Mouse (Mus musculus) stomach, embryonic 14.5 days (tissue): ENCODE data around the gene Amigo2. TPM values are rescaled to one million over a fixed set of nuclear protein-coding genes. Genes with fewer than 3 reads are reported as not detected.

Experiments used
- polyA plus RNA-seq: library from polyadenylated mRNA; unstranded; fragments of >200 nt; fragmentation: Nextera tagmentation; extraction: Ambion mirVana; gene quantifications from 2 replicates; pipeline ENCODE4 v1.2.1, GENCODE M21; 2014

Gene Amigo2
- polyA plus RNA-seq, 1 experiment from 2014 or later: 3.0 TPM

Other genes starting within 250 kb of the Amigo2 start
- gene Slc38a4, start 191.3 kb downstream of the Amigo2 start, polyA plus RNA-seq: 59.1 and 72.9 TPM in 2 replicates
- gene Pced1b, start 180 bp downstream of the Amigo2 start, polyA plus RNA-seq: 3.5 and 4.1 TPM in 2 replicates